Mouse (Mus musculus): ENCODE measurements at regions not wholly inside any gene's neighbourhood (a gene's known extent, or its start where the extent isn't known, plus 50 kb on each side); places are given as distances from the start of the nearest gene placed in this dataset.
A peak's percentile ranks its signal among the peaks of the same experiment; 100 is the strongest.
"Not testable (repeated sequence)": the region's sequence is repeated elsewhere in the genome, so short reads cannot be mapped to it uniquely, and the experiment has no call there.

DNA sequence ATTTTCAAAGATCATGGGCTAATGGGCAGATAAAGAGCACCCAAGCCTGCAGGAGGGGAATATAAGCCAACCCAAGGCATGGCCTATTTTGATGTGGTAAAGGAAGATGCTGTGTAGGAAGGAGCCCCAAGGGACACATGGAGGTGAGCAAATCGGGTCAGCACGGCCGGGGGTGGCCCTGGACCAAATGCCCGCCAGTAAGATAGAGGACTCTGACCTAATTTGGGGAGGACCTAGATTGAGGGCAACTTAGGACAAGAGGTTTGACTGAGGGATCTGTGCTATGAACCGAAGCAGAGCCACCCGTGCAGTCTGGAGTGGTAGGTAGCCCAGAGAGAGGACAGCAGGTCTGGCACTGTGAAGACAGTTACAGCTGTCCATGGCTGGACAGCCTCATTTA is 166.9 kb upstream of the Myt1l start:
- 73% methylated on average over 6 of the region's 6 CpGs for WGBS
- H3K4me1 ChIP-seq (ENCODE audit: control insufficient read depth, insufficient read depth, low read length) = no peaks in the 10 kb centered on the region
- no peaks in the 10 kb centered on the region for H3K36me3 ChIP-seq (ENCODE audit: control insufficient read depth, insufficient read depth, low read length)
- H3K27ac ChIP-seq (ENCODE audit: insufficient read depth, low read depth, low read length) = no peak overlapping the region
- DNase-seq = no peak
- no peaks in the 10 kb centered on the region for H3K27me3 ChIP-seq (replicated peaks; ENCODE audit: control insufficient read depth, insufficient read depth, low read length)
- H3K4me3 ChIP-seq (ENCODE audit: insufficient read depth, low read depth, low read length) = no peak overlapping the region
- no peak for TF ChIP-seq POLR2A (IDR thresholded peaks at IDR 0.05; ENCODE audit: low read depth, low read length)
- no peak for TF ChIP-seq CTCF (conservative IDR thresholded peaks at IDR 0.05; ENCODE audit: insufficient read depth, insufficient read length, low read depth, low read length)

DNA sequence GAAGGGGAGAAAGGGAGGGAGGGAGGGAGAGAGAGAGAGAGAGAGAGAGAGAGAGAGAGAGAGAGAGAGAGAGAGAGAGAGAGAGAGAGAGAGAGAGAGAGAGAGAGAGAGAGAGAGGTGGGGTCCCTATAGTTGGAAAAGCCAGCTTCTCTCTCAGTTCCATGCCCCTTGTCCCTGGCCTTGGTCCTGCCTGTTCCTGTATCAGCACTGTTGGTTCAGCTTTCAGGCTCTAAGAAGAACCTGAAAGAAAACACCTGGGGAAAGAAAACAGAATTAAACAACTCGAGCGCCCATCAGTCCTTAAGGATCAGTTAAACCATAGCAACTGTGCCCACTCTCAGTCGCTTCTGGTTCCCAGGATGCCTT is 160.5 kb upstream of the Myt1l start:
- H3K27me3 ChIP-seq (replicated peaks; ENCODE audit: control insufficient read depth, insufficient read depth, low read length); DNase-seq; H3K4me3 ChIP-seq (ENCODE audit: insufficient read depth, low read depth, low read length); H3K27ac ChIP-seq (ENCODE audit: insufficient read depth, low read depth, low read length); H3K4me1 ChIP-seq (ENCODE audit: control insufficient read depth, insufficient read depth, low read length); H3K36me3 ChIP-seq (ENCODE audit: control insufficient read depth, insufficient read depth, low read length): not testable (repeated sequence)
- WGBS = 16% methylated on average over 3 of the region's 3 CpGs

DNA sequence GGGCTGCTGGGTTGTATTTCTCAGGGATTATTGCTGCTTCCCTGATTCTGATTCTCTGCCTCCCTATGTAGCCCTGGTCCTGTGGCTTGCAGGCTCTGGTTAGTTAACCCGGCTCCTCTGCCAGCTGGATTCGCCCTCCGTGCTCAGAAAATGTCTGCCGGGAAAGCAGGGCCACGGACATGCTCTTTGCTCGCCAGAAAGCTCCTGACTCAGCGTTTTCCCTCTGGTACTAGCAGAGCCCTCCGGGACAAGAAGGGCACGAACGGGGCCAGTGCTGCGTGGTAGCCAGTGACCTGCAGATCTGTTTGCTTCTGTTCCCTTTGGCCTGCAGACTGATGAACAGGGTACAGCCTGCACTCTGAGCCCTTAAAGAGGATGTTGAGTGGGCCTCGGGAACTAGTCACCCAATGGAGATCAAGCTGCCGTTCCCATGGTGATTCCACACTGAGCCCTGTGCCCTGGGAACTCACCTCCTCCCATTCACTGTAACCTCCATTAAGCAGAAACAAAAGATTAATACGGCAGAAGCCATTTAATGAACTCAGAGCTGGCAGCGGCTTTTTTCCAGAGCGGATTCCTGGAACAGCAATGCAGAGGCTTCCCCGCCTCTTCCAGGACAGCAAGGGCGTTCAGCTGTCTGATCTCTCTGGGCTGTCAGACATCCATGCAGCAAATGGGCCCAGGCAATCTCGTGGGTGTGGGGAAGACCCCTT is 159.9 kb upstream of the Myt1l start:
- DNase-seq = peak; percentile 73
- Histone ChIP-seq H3K4me3 (ENCODE audit: insufficient read depth, low read depth, low read length) (no peak overlapping the region), H3K27ac (ENCODE audit: insufficient read depth, low read depth, low read length) (no peak overlapping the region), H3K27me3 (replicated peaks; ENCODE audit: control insufficient read depth, insufficient read depth, low read length) (no peaks in the 10 kb centered on the region), H3K36me3 (ENCODE audit: control insufficient read depth, insufficient read depth, low read length) (no peaks in the 10 kb centered on the region), H3K4me1 (ENCODE audit: control insufficient read depth, insufficient read depth, low read length) (no peaks in the 10 kb centered on the region)
- TF ChIP-seq CTCF (conservative IDR thresholded peaks at IDR 0.05; ENCODE audit: insufficient read depth, insufficient read length, low read depth, low read length) (no peak), POLR2A (IDR thresholded peaks at IDR 0.05; ENCODE audit: low read depth, low read length) (no peak)
- 11% methylated on average over 19 of the region's 19 CpGs for WGBS

- Histone ChIP-seq H3K4me1 (ENCODE audit: control insufficient read depth, insufficient read depth, low read length) (no peaks in the 10 kb centered on the region), H3K27me3 (replicated peaks; ENCODE audit: control insufficient read depth, insufficient read depth, low read length) (no peaks in the 10 kb centered on the region), H3K4me3 (ENCODE audit: insufficient read depth, low read depth, low read length) (no peak overlapping the region), H3K36me3 (ENCODE audit: control insufficient read depth, insufficient read depth, low read length) (no peaks in the 10 kb centered on the region), H3K27ac (ENCODE audit: insufficient read depth, low read depth, low read length) (no peak overlapping the region)
- no peak for DNase-seq
- 51% methylated on average over 5 of the region's 5 CpGs for whole genome bisulfite sequencing
- TF ChIP-seq CTCF (conservative IDR thresholded peaks at IDR 0.05; ENCODE audit: insufficient read depth, insufficient read length, low read depth, low read length) (no peak), POLR2A (IDR thresholded peaks at IDR 0.05; ENCODE audit: low read depth, low read length) (no peak)
Measured at GRCm38 (mm10) chr12:29368820-29369175, 159.4 kb upstream of the Myt1l start.

DNA sequence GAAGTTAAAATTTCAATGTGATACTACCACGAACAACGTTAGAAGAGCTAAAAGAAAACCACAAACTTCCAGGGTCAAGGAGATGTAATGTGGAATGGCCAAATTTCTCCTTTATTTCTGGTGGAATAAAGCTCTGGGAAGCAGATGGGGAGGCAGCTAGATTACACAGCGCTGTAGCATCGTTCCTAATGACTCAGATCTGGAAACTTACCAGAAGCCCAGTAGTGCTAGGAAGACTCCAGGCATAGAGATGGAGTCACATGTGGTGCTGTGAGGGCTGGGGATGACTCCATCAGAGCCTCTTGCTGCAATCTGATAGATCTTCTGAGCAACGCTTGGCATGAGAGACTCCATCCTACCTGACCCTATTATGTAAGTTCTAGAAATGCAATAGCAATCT is 136.4 kb upstream of the Myt1l start:
- Histone ChIP-seq H3K4me1 (ENCODE audit: control insufficient read depth, insufficient read depth, low read length) (no peaks in the 10 kb centered on the region), H3K27me3 (replicated peaks; ENCODE audit: control insufficient read depth, insufficient read depth, low read length) (no peaks in the 10 kb centered on the region), H3K27ac (ENCODE audit: insufficient read depth, low read depth, low read length) (no peak overlapping the region), H3K4me3 (ENCODE audit: insufficient read depth, low read depth, low read length) (no peak overlapping the region), H3K36me3 (ENCODE audit: control insufficient read depth, insufficient read depth, low read length) (no peaks in the 10 kb centered on the region)
- DNase-seq = no peak
- TF ChIP-seq CTCF (conservative IDR thresholded peaks at IDR 0.05; ENCODE audit: insufficient read depth, insufficient read length, low read depth, low read length) (no peak), POLR2A (IDR thresholded peaks at IDR 0.05; ENCODE audit: low read depth, low read length) (no peak)
- WGBS = 72% methylated on average over 5 of the region's 5 CpGs

GRCm38 (mm10) chr12:29394271-29394670 is 133.9 kb upstream of the Myt1l start:
- WGBS = 75% methylated on average over 1 of the region's 1 CpGs
- Histone ChIP-seq H3K27ac (ENCODE audit: insufficient read depth, low read depth, low read length) (no peak overlapping the region), H3K4me3 (ENCODE audit: insufficient read depth, low read depth, low read length) (no peak overlapping the region), H3K4me1 (ENCODE audit: control insufficient read depth, insufficient read depth, low read length) (no peaks in the 10 kb centered on the region), H3K27me3 (replicated peaks; ENCODE audit: control insufficient read depth, insufficient read depth, low read length) (no peaks in the 10 kb centered on the region), H3K36me3 (ENCODE audit: control insufficient read depth, insufficient read depth, low read length) (no peaks in the 10 kb centered on the region)
- no peak for DNase-seq
- no peak for TF ChIP-seq POLR2A (IDR thresholded peaks at IDR 0.05; ENCODE audit: low read depth, low read length)

DNA sequence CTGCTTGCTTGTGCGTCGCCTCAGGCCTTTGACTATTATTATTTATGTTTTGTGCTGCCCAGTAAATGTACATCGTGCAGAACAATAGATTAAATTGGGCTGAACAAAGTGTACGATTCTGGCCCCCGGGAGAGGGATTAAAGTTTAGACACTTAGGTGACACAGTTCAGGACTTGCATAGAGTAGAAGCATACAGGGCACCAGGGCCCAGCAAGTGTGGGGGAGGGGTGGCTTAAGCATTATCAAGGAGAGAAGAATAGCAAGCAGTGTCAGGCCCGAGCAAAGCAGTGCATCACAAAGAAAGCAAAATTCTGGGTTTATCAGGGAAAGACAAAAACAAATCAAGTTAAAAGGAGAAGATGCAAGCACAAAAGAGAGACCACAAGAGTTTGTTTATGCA is 133.3 kb upstream of the Myt1l start:
- Histone ChIP-seq H3K4me1 (ENCODE audit: control insufficient read depth, insufficient read depth, low read length) (no peaks in the 10 kb centered on the region), H3K27ac (ENCODE audit: insufficient read depth, low read depth, low read length) (no peak overlapping the region), H3K36me3 (ENCODE audit: control insufficient read depth, insufficient read depth, low read length) (no peaks in the 10 kb centered on the region), H3K4me3 (ENCODE audit: insufficient read depth, low read depth, low read length) (no peak overlapping the region), H3K27me3 (replicated peaks; ENCODE audit: control insufficient read depth, insufficient read depth, low read length) (no peaks in the 10 kb centered on the region)
- no peak for DNase-seq
- WGBS = 63% methylated on average over 6 of the region's 6 CpGs
- TF ChIP-seq CTCF (conservative IDR thresholded peaks at IDR 0.05; ENCODE audit: insufficient read depth, insufficient read length, low read depth, low read length) (no peak), POLR2A (IDR thresholded peaks at IDR 0.05; ENCODE audit: low read depth, low read length) (no peak)

Measured in kidney, adult 2 months (tissue).